Mouse (Mus musculus): ENCODE data around the gene Tenm2.

GRCm38 (mm10) chr11:36492274-36492673 is 743.5 kb downstream of the Tenm2 start:
- TF ChIP-seq CTCF (IDR thresholded peaks at IDR 0.05; ENCODE audit: control insufficient read depth, insufficient read depth, low read length) = no peak
- no peak for TF ChIP-seq POLR2A (IDR thresholded peaks at IDR 0.05; ENCODE audit: borderline replicate concordance, control insufficient read depth, low read depth, low read length)

Measured in bone marrow, adult 2 months (tissue).